Mouse (Mus musculus) cortical plate, adult 2 months (tissue): ENCODE measurements around the gene Gm29735. TPM values are rescaled to one million over a fixed set of nuclear protein-coding genes. Genes with fewer than 3 reads are reported as not detected.
"Not testable (repeated sequence)": the region's sequence is repeated elsewhere in the genome, so short reads cannot be mapped to it uniquely, and the experiment has no call there.

Source experiments
- H3K27ac ChIP-seq: fragments of 200-500 bp; 2 replicates; pipeline ENCODE4 v1.5.1; 2012; ENCODE audit warnings: low read length, control low read depth, inconsistent platforms; ENCODE audit not compliant: insufficient read depth
- H3K4me1 ChIP-seq: fragments of 200-500 bp; 2 replicates; pipeline ENCODE4 v1.6.1; 2011; ENCODE audit warnings: low read length; ENCODE audit not compliant: control insufficient read depth, insufficient read depth
- H3K4me3 ChIP-seq: fragments of 200-500 bp; 2 replicates; pipeline ENCODE4 v1.5.1; 2011; ENCODE audit warnings: mild to moderate bottlenecking, low read length, control low read depth; ENCODE audit not compliant: insufficient read depth
- CTCF ChIP-seq: fragments of 200-500 bp; IDR thresholded peaks from 2 replicates; pipeline ENCODE4 v1.5.1; 2011; ENCODE audit warnings: mild to moderate bottlenecking, control low read depth, low read length; ENCODE audit not compliant: insufficient read depth; ENCODE audit errors: extremely low read depth
- POLR2A ChIP-seq: fragments of 200-500 bp; IDR thresholded peaks from 2 replicates; pipeline ENCODE4 v1.6.1; 2011; ENCODE audit warnings: mild to moderate bottlenecking, low read length, control low read depth; ENCODE audit not compliant: insufficient read depth; ENCODE audit errors: extremely low read depth
- polyA plus RNA-seq: library from polyadenylated mRNA; depleted of rRNA; stranded (reverse); fragments of >200 nt; gene quantifications from 2 replicates; pipeline ENCODE4 v1.2.3, GENCODE M21; 2012

Gm29735 gene
- polyA plus RNA-seq, 1 experiment = not detected

GRCm38 (mm10) chr7:142159366-142159765 lies 2.5 kb upstream of the Gm29735 start:
- no peak overlapping the region for H3K27ac ChIP-seq
- no peak overlapping the region for H3K4me3 ChIP-seq
- H3K4me1 ChIP-seq = no peaks in the 10 kb centered on the region
- TF ChIP-seq POLR2A (no peak), CTCF (no peak)

GRCm38 (mm10) chr7:142155308-142155707 lies 1.6 kb downstream of the Gm29735 start:
- TF ChIP-seq POLR2A = no peak
- TF ChIP-seq CTCF = no peak
- H3K4me1 ChIP-seq = no peaks in the 10 kb centered on the region
- H3K27ac ChIP-seq = no peak overlapping the region
- no peak overlapping the region for H3K4me3 ChIP-seq

- no peaks in the 10 kb centered on the region for H3K4me1 ChIP-seq
- H3K27ac ChIP-seq = no peak overlapping the region
- H3K4me3 ChIP-seq = no peak overlapping the region
- TF ChIP-seq POLR2A (no peak), CTCF (no peak)
Measured at GRCm38 (mm10) chr7:142152191-142152590, 4.7 kb downstream of the Gm29735 start.

GRCm38 (mm10) chr7:142148633-142149032 lies 8.3 kb downstream of the Gm29735 start:
- no peak overlapping the region for H3K27ac ChIP-seq
- TF ChIP-seq POLR2A = no peak
- TF ChIP-seq CTCF = no peak

GRCm38 (mm10) chr7:142146033-142146432 lies 10.9 kb downstream of the Gm29735 start:
- Histone ChIP-seq H3K4me1 (no peaks in the 10 kb centered on the region), H3K4me3 (no peak overlapping the region), H3K27ac (no peak overlapping the region)
- TF ChIP-seq CTCF (peak; percentile 36; the same call in 1 of the 2 replicates), POLR2A (no peak)

More at GRCm38 (mm10) chr7:142148633-142149032, 8.3 kb downstream of the Gm29735 start:
- Histone ChIP-seq H3K4me3 (no peak overlapping the region), H3K4me1 (no peaks in the 10 kb centered on the region)

- Histone ChIP-seq H3K4me1 (no peaks in the 10 kb centered on the region), H3K27ac (no peak overlapping the region), H3K4me3 (no peak overlapping the region)
- TF ChIP-seq POLR2A (no peak), CTCF (0 out of 2 replicates have a peak, but pooled peaks have one; percentile 13)
Measured at GRCm38 (mm10) chr7:142145413-142145940, 11.4 kb downstream of the Gm29735 start.

GRCm38 (mm10) chr7:142144507-142144906 lies 12.4 kb downstream of the Gm29735 start, which contains the start of gene Gm45337:
Gene Gm45337 (minus strand): TSS chr7:142144607.
- H3K4me3 ChIP-seq = no peak within 1 kb of the TSS
- H3K27ac ChIP-seq = no peak within 1 kb of the TSS
- no peak for TF ChIP-seq POLR2A
- TF ChIP-seq CTCF = no peak
- no peaks in the 10 kb centered on the region for H3K4me1 ChIP-seq

- H3K4me1 ChIP-seq, H3K4me3 ChIP-seq, H3K27ac ChIP-seq: not testable (repeated sequence)
Measured at GRCm38 (mm10) chr7:142143506-142144010, 13.4 kb downstream of the Gm29735 start.

GRCm38 (mm10) chr7:142140696-142141095 lies 16.2 kb downstream of the Gm29735 start:
- Histone ChIP-seq H3K4me1 (no peaks in the 10 kb centered on the region), H3K4me3 (no peak overlapping the region), H3K27ac (no peak overlapping the region)
- TF ChIP-seq CTCF = no peak
- TF ChIP-seq POLR2A = no peak

- H3K4me3 ChIP-seq, H3K27ac ChIP-seq: not testable (repeated sequence)
Measured at GRCm38 (mm10) chr7:142135934-142136333, 21.0 kb downstream of the Gm29735 start, which contains the start of gene Gm39115. Gene Gm39115 (minus strand): TSS chr7:142136034.

More at GRCm38 (mm10) chr7:142135934-142136333, 21.0 kb downstream of the Gm29735 start, which contains the start of gene Gm39115:
- H3K4me1 ChIP-seq = not testable (repeated sequence)
